Mouse (Mus musculus): ENCODE data around the gene Ms4a4a.

Gene Ms4a4a

DNA sequence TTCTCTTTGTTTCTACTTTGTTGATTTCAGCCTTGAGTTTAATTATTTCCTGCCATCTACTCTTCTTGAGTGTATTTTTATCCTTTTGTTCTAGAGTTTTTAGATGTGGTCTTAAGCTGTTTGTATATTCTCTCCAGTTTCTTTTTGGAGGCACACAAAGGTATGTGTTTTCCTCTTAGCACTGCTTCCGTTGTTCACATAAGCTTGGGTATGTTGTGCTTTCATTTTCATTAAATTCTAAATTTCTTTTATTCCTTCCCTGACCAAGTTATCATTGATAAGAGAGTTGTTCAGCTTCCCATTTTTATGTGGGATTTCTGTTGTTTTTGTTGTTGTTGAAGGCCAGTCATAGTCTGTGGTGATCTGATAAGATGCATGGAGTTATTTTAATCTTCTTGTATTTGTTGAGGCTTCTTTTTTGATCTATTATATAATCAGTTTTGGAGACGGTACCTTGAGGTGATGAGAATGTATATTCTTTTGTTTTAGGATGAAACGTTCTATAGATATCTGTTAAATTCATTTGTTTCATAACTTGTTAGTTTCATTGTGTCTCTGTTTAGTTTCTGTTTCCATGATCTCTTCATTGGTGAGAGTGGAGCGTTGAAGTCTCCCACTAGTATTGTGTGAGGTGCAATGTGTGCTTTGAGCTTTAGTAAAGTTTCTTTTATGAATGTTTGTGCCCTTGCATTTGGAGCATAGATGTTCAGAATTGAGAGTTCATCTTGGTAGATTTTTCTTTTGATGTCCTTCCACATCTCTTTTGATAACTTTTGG lies 59.9 kb downstream of the Ms4a4a start:
- DNase-seq (ENCODE audit: low read depth, low spot score), result no peak
